16 mouse cellular contexts compared by ENCODE assay signal in genomic region chr10:95761969-95762368, GRCm38 (mm10).
"Had no signal": no experiment of that assay in that cellular context is flagged by ENCODE, and none has a peak within 500 bp of the region (broad histone marks: within the 10 kb centered on the region; RNA-seq: fewer than 3 reads in every experiment).

No protein-coding gene starts in this region.

- DNase-seq: liver, postnatal 0 days; lung, adult 2 months; lung, postnatal 10 days; midbrain, embryonic 14.5 days; right cerebral cortex, adult 18-20 months; right cerebral cortex, postnatal 25 days; right cerebral cortex, postnatal 4 days; thymus, adult 18-20 months; thymus, postnatal 14 days; thymus, postnatal 36 days had no signal

- H3K36me3 ChIP-seq: liver, embryonic 15.5 days; lung, embryonic 15.5 days; midbrain, embryonic 10.5 days; midbrain, embryonic 12.5 days; neural tube, embryonic 13.5 days; neural tube, embryonic 15.5 days had no signal

- H3K9ac ChIP-seq: liver, embryonic 15.5 days; liver, postnatal 0 days; lung, embryonic 15.5 days; midbrain, embryonic 12.5 days; neural tube, embryonic 13.5 days; neural tube, embryonic 15.5 days had no signal

- H3K4me2 ChIP-seq: liver, embryonic 15.5 days; lung, embryonic 15.5 days; midbrain, embryonic 12.5 days; neural tube, embryonic 13.5 days; neural tube, embryonic 15.5 days had no signal

- H3K9me3 ChIP-seq: liver, embryonic 15.5 days; lung, embryonic 15.5 days; midbrain, embryonic 10.5 days; midbrain, embryonic 12.5 days; neural tube, embryonic 13.5 days; neural tube, embryonic 15.5 days had no signal

- H3K4me3 ChIP-seq: liver, embryonic 15.5 days; lung, embryonic 15.5 days; midbrain, embryonic 10.5 days; midbrain, embryonic 12.5 days; neural tube, embryonic 13.5 days; neural tube, embryonic 15.5 days had no signal

- H3K27me3 ChIP-seq: liver, embryonic 15.5 days; lung, embryonic 15.5 days; midbrain, embryonic 12.5 days; neural tube, embryonic 13.5 days; neural tube, embryonic 15.5 days had no signal

- ATAC-seq: liver, postnatal 0 days had no signal

- H3K27ac ChIP-seq: liver, embryonic 15.5 days; lung, embryonic 15.5 days; midbrain, embryonic 10.5 days; midbrain, embryonic 12.5 days; neural tube, embryonic 13.5 days; neural tube, embryonic 15.5 days had no signal

- H3K4me1 ChIP-seq: liver, embryonic 15.5 days; lung, embryonic 15.5 days; midbrain, embryonic 10.5 days; midbrain, embryonic 12.5 days; neural tube, embryonic 13.5 days; neural tube, embryonic 15.5 days had no signal
